Mouse (Mus musculus) erythroblast, embryonic 14.5 days (primary cell): Measurements from ENCODE around the gene Kmt5b.

Experiments
- GATA1 ChIP-seq: IDR thresholded peaks from 2 replicates; pipeline ENCODE4 v1.6.1; 2012; ENCODE audit warnings: low read length, inconsistent platforms, mixed read lengths
- TAL1 ChIP-seq: IDR thresholded peaks from 3 replicates; pipeline ENCODE4 v1.6.1; 2012; ENCODE audit warnings: low read length, inconsistent platforms, mixed read lengths

- no peak for TF ChIP-seq TAL1
- TF ChIP-seq GATA1: no peak
Observed at GRCm38 (mm10) chr19:3819899-3820444, 52.8 kb downstream of the Kmt5b start.
